Mouse (Mus musculus): Measurements from ENCODE around the gene Ifnlr1. TPM values are rescaled to one million over a fixed set of nuclear protein-coding genes. Genes with fewer than 3 reads are reported as not detected.

The Ifnlr1 gene
- total and polyA plus RNA-seq, 3 experiments, result 0.03 TPM; not detected in 2

DNA sequence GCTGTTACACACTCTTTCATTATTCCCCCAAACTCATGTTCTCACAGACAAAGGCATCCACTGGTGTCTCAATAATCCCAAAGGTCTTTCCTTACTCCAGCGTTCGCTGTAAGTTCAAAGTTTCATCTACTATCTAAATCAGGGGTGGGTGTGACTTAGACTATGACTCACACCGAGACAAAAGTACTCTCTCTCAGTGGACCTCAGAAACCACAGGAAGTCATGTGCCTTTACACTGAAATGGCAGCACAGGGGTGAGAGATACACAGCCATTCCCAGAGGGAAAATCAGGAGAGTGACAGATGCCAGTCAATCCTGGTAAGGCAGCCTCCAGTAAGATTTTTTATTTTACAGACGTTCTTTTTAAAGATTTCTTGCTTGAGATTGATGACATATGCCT, 6.8 kb downstream of the Ifnlr1 start:
- Histone ChIP-seq H3K79me2 (ENCODE audit: control insufficient read depth, insufficient read depth, low read length, poor library complexity) (no peaks in the 10 kb centered on the region), H3K36me3 (ENCODE audit: control insufficient read depth in 1 of 2, insufficient read depth in 2 of 2, low read length in 2 of 2) (no peaks in the 10 kb centered on the region), H3K9me3 (replicated peaks; ENCODE audit: insufficient read depth, low read length) (no peaks in the 10 kb centered on the region), H3K27me3 (ENCODE audit: control insufficient read depth in 1 of 2, insufficient read depth in 2 of 2, low read length in 2 of 2) (no peaks in the 10 kb centered on the region; a peak in 2 of 4 replicates), H3K9ac (ENCODE audit: control insufficient read depth, low read depth, low read length, poor library complexity, severe bottlenecking) (no peak overlapping the region), H3K27ac (ENCODE audit: control insufficient read depth, low read depth, low read length) (no peak overlapping the region), H3K4me3 (ENCODE audit: control insufficient read depth in 1 of 2, insufficient read depth in 1 of 2, low read depth in 2 of 2, low read length in 2 of 2) (no peak overlapping the region), H3K4me1 (ENCODE audit: control insufficient read depth in 1 of 2, insufficient read depth in 2 of 2, low read length in 2 of 2) (no peaks in the 10 kb centered on the region)
- peak; percentile 22 for DNase-seq (ENCODE audit: low read depth, low spot score)
- TF ChIP-seq RCOR1 (IDR thresholded peaks at IDR 0.05; ENCODE audit: low read depth, low read length) (no peak), CHD1 (IDR thresholded peaks at IDR 0.05; ENCODE audit: low read depth, low read length) (no peak), USF1 (IDR thresholded peaks at IDR 0.05; ENCODE audit: low read depth, low read length) (peak; percentile 61; the same call in 1 of the 2 replicates)

DNA sequence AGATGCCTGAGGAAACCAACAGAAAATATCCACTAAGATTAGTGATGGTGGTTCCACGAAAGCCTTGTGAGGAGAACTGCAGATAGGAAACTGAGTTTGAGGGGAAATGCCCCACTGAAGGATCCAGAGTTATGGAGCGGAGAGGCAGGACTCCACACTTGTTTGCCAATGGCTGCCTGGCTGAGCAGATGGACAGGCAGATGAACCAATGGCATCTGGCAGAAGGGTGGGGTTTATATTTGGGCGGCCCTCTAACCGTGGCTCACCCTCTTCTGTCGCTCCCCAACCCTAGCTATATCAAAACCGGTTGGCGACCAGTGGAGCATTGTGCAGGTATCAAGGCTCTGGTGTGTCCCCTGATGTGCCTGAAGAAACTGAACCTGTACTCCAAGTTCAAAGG, 12.4 kb downstream of the Ifnlr1 start:
- H3K36me3 ChIP-seq (ENCODE audit: control insufficient read depth in 1 of 2, insufficient read depth in 2 of 2, low read length in 2 of 2), result no peaks in the 10 kb centered on the region
- no peaks in the 10 kb centered on the region for H3K79me2 ChIP-seq (ENCODE audit: control insufficient read depth, insufficient read depth, low read length, poor library complexity)
- no peaks in the 10 kb centered on the region for H3K27me3 ChIP-seq (ENCODE audit: control insufficient read depth in 1 of 2, insufficient read depth in 2 of 2, low read length in 2 of 2)
- no peaks in the 10 kb centered on the region for H3K9me3 ChIP-seq (replicated peaks; ENCODE audit: insufficient read depth, low read length)
- no peak overlapping the region for H3K4me3 ChIP-seq (ENCODE audit: control insufficient read depth in 1 of 2, insufficient read depth in 1 of 2, low read depth in 2 of 2, low read length in 2 of 2)
- no peak for DNase-seq (ENCODE audit: low read depth, low spot score)
- H3K4me1 ChIP-seq (ENCODE audit: control insufficient read depth in 1 of 2, insufficient read depth in 2 of 2, low read length in 2 of 2), result no peaks in the 10 kb centered on the region
- no peak overlapping the region for H3K27ac ChIP-seq (ENCODE audit: control insufficient read depth, low read depth, low read length)
- TF ChIP-seq EP300 (IDR thresholded peaks at IDR 0.05; ENCODE audit: low read depth in 1 of 2, low read length in 2 of 2) (no peak), NELFE (IDR thresholded peaks at IDR 0.05; ENCODE audit: low read depth, low read length) (no peak), UBTF (IDR thresholded peaks at IDR 0.05; ENCODE audit: borderline replicate concordance, insufficient read depth, low read depth, low read length) (no peak), RAD21 (IDR thresholded peaks at IDR 0.05; ENCODE audit: low read depth, low read length) (no peak), ZC3H11A (IDR thresholded peaks at IDR 0.05; ENCODE audit: low read depth, low read length) (no peak), TCF12 (IDR thresholded peaks at IDR 0.05; ENCODE audit: low read depth, low read length) (no peak), CTCF (IDR thresholded peaks at IDR 0.05 in 2 of 3, conservative IDR thresholded peaks at IDR 0.05 in 1 of 3; ENCODE audit: control insufficient read depth in 1 of 3, insufficient read depth in 1 of 3, low read depth in 2 of 3, low read length in 3 of 3, poor library complexity in 1 of 3, severe bottlenecking in 1 of 3) (no peak), SMC3 (IDR thresholded peaks at IDR 0.05; ENCODE audit: low read depth, low read length) (no peak)
- H3K9ac ChIP-seq (ENCODE audit: control insufficient read depth, low read depth, low read length, poor library complexity, severe bottlenecking), result no peak overlapping the region

DNA sequence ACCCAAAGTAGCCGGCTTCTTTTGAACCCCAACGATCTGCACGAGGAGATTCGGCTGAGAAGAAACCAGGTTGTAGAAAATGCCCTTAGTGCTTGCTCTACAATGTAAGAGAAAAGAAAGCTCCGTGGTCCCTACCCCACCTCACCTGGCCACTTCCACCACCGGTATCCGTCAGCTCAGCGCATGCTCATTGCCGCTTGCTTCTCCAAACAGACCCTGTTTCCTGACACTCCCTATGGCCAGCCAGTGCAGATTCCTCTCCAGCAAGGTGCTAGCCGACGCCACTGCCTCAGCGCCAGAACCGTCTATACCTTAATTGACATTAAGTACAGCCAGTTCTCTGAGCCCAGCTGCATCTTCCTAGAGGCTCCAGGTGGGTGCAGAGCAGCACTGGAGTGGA, 17.4 kb downstream of the Ifnlr1 start:
- no peak for DNase-seq (ENCODE audit: low read depth, low spot score)
- Histone ChIP-seq H3K9ac (ENCODE audit: control insufficient read depth, low read depth, low read length, poor library complexity, severe bottlenecking) (no peak overlapping the region), H3K79me2 (ENCODE audit: control insufficient read depth, insufficient read depth, low read length, poor library complexity) (no peaks in the 10 kb centered on the region), H3K4me3 (ENCODE audit: control insufficient read depth in 1 of 2, insufficient read depth in 1 of 2, low read depth in 2 of 2, low read length in 2 of 2) (no peak overlapping the region), H3K9me3 (replicated peaks; ENCODE audit: insufficient read depth, low read length) (no peaks in the 10 kb centered on the region), H3K27ac (ENCODE audit: control insufficient read depth, low read depth, low read length) (no peak overlapping the region), H3K27me3 (ENCODE audit: control insufficient read depth in 1 of 2, insufficient read depth in 2 of 2, low read length in 2 of 2) (no peaks in the 10 kb centered on the region), H3K36me3 (ENCODE audit: control insufficient read depth in 1 of 2, insufficient read depth in 2 of 2, low read length in 2 of 2) (no peaks in the 10 kb centered on the region; a peak in 1 of 4 replicates), H3K4me1 (ENCODE audit: control insufficient read depth in 1 of 2, insufficient read depth in 2 of 2, low read length in 2 of 2) (peaks cover 0 to 2% of the 10 kb centered on the region in 2 experiments; a peak in 1 of 4 replicates)
- TF ChIP-seq UBTF (IDR thresholded peaks at IDR 0.05; ENCODE audit: borderline replicate concordance, insufficient read depth, low read depth, low read length) (no peak), HCFC1 (IDR thresholded peaks at IDR 0.05; ENCODE audit: low read depth, low read length) (no peak), USF1 (IDR thresholded peaks at IDR 0.05; ENCODE audit: low read depth, low read length) (no peak), NRF1 (IDR thresholded peaks at IDR 0.05; ENCODE audit: insufficient read depth, low read depth, low read length, poor library complexity, severe bottlenecking) (no peak), TAL1 (IDR thresholded peaks at IDR 0.05; ENCODE audit: low read length) (no peak), ETS1 (IDR thresholded peaks at IDR 0.05; ENCODE audit: low read depth, low read length) (no peak), BHLHE40 (IDR thresholded peaks at IDR 0.05; ENCODE audit: borderline replicate concordance, low read depth, low read length) (no peak), MYB (IDR thresholded peaks at IDR 0.05; ENCODE audit: low read depth, low read length) (no peak), POLR2AphosphoS5 (IDR thresholded peaks at IDR 0.05; ENCODE audit: borderline replicate concordance, low read depth, low read length) (no peak), MAX (IDR thresholded peaks at IDR 0.05; ENCODE audit: low read length) (no peak)
